Mouse (Mus musculus) brain, adult 2 months (tissue): ENCODE results near the gene Ppp4c.
"Not testable (repeated sequence)": the region's sequence is repeated elsewhere in the genome, so short reads cannot be mapped to it uniquely, and the experiment has no call there.

Experiments
- DNase-seq: peaks from one replicate; pipeline ENCODE4 v3.0.0; 2011; ENCODE audit warnings: low read depth, low spot score

The Ppp4c gene

DNA sequence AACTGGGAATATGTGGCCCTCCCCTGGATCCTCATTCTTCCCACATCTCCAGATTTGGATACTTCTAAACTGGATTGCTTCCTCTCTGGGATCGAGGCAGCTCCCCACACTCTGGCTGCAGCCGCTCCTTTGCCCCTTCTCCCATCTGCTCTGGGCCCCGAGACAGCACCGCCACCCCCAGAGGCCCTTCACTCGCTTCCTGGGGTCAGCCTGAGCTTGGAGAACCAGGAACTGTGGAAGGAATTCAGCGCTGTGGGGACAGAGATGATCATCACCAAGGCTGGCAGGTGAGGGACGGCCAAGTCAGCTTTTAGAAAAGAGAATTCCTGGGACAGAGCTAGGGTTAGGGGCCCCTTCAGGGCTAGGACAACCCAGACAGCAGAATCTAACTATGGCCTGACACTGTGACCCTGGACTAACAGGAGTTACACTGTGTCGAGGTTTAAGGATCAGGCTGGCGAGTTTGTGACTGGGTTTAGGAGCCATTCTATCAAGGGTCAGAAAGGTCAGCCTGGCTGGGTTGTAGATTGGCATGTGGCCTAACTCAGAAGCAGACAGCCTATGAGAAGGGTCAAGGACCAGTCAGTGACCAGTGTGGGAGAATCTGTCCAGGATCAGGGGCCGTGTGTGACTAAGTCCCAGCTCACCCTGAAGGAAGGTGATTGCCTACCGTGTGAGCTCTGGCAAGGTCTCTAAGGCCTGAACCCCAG is 10.5 kb downstream of the Ppp4c start:
- DNase-seq = no peak

DNA sequence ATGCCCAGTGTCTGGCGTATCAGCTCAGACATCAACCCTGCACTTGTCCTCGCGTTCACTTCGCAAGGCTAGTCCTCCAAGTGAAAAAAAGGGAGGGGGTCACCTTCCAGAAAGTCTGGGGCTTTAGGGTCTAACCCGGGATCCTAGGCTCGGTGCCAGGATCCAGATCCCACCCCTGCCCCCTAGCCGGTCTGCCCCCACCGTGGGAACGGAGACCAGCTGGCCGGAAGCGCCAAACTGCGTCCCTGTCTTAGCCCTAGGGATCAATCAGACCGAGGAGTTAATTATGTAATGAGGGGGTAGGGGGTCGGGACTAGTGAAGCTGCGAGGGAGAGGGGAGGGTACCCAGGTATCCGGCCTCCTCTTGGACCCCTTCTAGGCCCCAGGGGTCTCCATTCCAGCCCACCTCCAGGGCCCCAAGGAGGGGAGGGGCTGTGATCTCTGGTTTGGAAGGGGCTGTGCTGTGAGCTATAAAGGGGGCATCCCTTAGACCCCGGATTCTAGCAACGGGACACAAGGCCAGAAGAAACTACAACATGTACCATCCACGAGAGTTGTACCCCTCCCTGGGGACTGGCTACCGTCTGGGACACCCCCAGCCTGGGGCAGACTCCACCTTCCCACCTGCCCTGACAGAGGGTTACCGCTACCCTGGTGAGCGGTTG is 11.2 kb downstream of the Ppp4c start, which contains the start of gene Tbx6:
Gene Tbx6, plus strand, starts transcription at position 513 of the 665 bp plus-strand sequence.
- DNase-seq = no peak

DNA sequence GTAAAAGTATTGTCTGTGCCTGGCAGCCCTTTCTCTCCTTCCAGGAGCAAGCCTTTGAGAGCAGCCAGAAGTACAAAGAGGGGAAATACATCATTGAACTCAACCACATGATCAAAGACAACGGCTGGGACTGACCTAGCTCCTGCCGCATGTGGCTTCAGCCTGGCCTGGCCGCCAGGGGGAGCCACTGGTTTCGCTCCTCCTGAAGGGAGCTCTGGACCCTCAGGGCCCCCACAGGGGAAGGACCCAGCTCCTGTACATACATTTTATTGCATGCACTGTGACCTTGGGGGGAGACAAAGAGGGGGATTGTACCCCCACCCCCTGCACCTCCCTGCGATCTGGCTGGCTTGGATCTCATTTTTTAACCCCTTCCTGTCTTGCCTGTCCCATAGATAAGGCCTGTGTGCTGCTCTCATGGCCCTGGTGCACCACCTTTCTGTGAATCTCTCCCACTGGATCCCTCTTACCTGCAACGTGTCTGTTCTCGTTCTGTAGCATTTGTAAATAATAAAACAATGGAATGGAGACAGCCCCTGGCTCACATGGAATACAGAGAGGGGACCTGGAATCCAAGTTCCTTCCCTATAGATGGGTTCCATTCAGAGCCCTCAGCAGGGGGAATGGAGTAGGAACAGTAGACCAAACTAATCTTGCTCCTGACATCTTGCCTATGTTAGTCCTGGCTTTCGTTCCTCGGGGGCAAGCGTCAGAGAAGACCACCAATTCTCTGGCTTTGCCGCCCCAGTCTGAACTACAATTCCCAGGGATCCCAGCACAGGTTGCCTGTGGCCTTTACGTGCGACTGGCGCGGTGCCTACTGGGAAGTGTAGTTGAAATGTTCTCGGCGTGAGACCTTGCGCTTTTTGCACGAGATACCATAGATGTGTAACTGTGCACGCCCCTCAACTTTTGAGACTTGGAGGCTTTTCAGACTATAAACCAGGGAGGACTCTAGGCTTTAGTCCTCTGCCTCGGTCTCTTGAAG is 12.0 kb downstream of the Ppp4c start:
- peak; percentile 94 for DNase-seq

DNA sequence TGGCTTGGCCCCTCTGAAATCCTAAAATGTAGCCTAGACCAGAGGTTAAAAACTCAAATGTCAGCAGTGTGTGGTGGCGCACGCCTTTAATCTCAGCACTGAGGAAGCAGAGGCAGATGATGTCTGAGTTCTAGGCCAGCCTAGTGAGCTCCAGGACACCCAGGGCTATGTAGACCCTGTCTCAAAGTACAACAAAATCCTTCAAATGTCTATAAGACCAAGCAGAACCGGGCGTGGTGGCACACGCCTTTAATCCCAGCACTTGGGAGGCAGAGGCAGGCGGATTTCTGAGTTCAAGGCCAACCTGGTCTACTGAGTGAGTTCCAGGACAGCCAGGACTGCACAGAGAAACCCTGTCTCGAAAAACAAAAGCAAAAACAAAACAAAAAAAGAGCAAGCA is 13.2 kb downstream of the Ppp4c start:
- DNase-seq = not testable (repeated sequence)

DNA sequence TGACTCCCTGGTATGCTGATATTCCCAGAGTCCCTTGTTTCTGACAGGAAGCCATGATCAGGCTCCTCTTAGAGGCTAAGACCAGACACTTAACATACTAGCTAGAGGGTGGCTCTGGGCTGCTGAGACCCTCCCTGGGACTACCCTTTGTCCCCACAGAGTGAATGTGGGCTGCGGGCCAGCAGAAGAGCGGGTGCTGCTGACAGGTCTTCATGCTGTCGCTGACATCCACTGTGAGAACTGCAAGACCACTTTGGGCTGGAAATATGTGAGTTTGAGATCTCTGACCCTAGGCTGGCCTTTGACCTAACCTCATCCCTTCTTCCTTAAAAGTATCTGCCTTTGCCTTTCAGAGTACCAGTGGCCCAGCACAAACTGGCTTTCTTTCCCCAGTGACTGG is 14.1 kb downstream of the Ppp4c start:
- DNase-seq = no peak

DNA sequence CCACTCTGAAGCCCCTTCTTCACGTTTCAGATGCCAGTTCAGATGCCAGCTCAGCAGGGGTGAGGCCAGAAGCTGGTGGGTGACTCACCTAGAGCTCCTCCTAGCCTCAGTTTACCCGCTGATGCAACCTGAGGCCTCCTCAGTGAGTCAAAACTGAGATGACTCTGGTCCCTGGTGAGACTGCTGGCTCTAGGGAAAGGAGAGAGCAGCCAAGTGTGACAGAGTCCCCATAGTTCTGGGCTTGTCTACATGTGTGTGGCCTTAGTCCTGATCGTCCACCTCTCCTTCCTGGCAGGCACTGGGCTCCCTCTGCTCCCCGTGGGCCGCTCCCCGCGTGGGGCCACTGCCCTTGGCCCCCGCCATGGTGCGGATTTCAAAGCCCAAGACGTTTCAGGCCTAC is 14.8 kb downstream of the Ppp4c start:
- peak; percentile 68 for DNase-seq

DNA sequence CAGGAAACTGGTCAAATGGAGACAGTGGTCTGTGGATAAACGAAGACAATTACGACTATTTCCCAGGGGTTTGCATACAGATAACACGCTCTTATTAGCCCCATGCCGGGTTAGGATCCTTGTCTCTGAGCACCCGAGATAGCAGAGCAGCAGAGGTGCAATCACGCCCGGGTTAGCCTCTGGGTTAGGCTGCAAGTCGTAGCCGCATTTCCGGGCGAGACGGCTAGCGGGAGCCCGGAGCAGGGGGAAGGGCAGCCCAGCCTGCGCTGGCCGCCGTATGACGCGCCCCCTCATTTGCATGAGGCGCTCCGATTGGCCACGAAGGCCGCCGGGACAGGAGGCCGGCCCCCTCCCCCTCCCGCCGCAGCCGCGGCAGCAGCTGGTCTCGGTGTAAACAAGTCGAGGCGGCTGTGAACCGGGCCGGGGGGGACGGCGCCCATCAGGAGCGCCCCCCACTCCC is 15.7 kb downstream of the Ppp4c start, which contains the start of gene Ypel3:
Gene Ypel3, plus strand, starts transcription at position 358 of the 460 bp plus-strand sequence.
- DNase-seq = peak; percentile 98

DNA sequence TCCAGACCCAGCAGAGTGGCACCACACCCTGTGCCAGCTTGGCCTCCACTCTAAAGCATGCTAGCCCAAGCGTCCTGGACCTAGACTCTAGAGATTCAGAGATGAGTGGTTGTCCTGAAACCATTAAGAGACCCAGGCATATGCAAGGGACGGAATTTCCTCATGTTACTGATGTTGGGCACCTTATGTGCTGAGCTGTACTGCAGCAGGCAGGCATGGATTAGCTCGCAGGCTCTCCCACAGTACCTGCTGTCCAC is 16.4 kb downstream of the Ppp4c start:
- DNase-seq = no peak

DNA sequence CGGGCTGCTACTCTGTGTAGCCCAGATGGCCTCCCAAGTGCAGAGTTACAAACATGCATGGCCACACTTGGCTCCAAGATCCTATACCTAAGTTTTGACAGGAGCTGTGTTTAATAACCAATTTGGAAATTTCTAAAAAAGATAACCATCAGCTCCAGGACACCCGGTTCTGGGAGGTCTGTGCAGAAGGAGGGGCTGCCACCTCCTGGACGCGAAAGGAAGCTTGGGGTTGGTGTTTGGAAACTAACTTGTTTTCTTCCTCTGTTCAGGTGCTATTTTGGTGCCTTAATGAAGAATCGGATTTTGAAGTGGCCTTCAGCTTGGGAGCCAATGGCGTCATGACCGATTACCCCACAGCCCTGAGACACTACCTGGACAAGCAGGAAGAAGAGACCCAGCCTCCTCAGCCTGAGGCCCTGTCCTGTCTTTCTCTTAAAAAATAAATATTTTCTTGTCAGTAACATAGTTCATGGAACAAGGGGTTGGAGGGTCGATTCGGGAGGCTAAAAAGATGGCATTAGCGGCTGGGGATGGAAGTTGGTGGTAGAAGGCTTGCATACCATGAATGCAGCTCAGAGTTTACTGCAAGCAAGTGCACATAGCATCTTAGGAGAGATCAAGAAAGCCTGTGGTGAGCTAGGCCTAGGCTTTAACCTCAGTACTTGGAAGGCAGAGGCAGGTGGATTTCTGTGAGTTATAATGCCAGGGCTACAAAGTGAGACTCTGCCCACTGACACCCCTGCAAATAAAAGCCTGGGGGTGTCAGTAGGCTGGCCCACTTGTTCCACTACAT is 16.9 kb downstream of the Ppp4c start:
- no peak for DNase-seq

DNA sequence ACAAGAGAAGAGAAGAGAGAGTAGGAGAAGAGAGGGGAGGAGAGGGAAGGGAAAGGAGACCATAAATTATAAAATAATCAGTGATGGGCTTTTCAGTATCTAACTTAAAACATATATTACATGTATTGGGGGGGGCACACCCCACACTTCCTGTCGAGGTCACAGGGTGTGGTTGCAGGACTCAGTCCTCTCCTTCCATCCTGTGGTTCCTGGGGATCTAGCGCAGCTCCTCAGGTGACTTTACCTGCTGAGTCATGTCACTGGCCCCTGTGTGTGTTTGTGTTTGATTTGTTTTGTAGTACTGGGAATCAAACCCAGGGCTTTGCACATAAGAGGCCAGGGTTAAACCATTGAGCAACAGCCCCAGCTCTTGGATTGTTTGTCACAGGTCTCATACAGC is 17.8 kb downstream of the Ppp4c start:
- no peak for DNase-seq

DNA sequence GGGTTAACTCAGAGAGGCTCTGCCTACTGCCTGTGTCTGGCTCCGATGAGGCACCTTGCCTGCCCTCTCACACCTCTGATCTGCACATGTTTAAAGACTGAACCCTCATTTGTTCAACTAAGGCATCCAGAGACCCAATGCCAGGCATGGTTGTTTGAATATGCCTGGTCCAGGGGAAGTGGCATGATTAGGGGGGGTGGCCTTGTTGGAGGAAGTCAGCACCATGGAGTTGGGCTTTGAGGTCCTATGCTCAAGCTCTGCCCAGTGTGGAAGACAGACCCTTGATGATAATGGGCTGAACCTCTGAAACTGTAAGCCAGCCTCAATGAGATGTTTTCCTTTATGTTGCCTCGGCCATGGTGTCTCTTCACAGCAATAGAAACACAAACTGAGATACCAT is 18.9 kb downstream of the Ppp4c start:
- no peak for DNase-seq

DNA sequence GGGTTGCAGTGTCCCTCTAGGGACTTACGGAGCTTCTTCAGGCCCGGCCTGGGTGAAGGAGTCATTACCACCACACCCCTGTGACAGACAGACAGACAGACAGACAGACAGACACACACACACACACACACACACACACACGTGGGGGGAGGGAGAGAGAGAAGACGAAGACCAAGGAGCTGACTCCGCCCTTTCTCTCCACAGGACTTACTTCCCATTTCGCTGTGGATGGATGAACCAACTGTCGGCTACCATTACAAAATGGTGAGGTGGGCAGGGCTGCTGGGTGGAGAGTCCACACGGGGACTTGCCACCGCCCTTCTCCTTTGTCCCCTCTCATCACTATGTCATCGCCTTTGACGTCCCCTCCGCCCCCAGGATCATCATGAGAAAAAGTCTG is 21.5 kb downstream of the Ppp4c start:
- no peak for DNase-seq

DNA sequence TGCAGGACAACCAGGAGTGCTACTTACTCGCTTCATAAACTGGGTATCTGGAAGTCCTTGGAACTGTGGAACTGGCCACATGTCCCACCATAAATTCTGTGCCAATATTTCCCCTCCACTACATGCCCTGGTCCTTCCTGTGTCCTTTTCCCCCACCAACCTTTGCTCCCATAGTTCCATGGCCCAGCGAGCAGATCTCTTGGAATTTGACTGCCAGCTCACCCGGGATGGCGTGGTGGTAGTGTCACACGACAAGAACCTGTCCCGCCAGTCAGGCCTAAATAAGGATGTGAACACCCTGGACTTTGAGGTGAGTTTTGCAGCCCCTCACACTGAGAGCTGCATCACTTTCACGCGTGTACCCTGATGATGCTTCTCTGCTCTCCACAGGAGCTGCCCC is 25.3 kb downstream of the Ppp4c start:
- DNase-seq = no peak

DNA sequence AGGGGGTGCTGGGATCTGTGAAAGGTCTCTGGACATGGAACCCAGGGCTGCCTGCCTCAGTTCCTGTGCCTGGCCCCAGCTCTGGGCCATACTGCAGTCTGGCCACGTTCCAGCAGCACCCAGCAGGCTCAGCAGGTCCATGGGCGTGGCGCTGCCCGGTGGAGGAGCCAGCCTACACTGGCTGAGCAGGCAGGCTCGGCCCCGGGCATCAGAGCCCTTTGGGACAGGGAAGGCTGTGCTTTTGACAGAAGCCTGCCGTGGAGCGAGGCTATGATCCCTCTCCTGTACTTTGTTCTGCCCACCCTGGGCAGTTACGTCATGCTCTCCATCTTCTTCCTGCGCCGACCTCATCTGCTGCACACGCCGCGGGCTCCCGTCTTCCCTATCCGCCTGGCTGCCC is 26.1 kb downstream of the Ppp4c start, which contains the start of gene Gdpd3:
Gene Gdpd3, plus strand, starts transcription at position 134 of the 400 bp plus-strand sequence.
- no peak for DNase-seq

DNA sequence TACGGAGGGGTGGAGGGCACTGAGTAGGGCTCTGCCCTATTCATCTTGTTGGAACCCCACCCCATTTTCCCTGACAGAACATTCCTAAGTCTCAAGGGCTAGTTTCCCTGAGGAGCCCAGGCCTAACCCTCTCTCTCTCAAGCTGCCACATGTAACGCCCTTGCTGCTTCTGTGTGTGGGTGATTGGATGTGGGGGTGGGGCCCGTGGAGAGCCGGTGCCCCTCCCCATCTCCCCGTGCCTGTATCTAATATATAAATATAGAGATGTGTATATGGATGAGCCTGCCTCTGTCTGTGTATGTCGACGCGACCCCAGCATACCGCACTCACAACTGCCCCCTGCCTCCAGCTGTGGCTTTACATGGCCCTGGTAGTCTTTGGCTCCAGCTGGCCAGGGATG is 26.8 kb downstream of the Ppp4c start:
- DNase-seq = no peak

DNA sequence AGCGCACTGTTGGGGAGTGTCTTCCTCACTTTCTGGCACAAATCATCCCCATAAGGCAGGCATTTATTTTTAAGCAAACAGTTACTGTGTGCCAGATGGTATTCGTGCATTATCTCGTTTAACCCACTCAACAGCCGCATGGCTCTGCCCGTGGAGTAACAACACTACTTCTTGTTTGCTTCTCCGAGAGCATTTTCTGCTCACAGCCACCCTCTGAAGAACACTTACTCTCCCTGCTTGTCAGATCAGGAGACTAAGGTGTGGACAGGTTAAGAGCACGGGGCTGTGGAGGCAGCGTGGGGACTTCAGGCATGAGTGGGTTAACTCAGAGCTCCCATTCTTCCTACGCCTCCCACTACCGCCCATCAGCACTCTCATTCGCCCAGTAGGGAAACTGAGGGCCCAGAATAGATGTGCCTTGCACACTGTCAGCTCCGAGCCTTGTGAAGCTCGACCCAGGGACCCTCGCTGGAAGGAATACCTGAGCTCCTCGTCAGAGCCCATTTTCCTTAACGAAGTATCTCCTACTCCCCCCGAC is 29.8 kb downstream of the Ppp4c start:
- DNase-seq = peak; percentile 87

DNA sequence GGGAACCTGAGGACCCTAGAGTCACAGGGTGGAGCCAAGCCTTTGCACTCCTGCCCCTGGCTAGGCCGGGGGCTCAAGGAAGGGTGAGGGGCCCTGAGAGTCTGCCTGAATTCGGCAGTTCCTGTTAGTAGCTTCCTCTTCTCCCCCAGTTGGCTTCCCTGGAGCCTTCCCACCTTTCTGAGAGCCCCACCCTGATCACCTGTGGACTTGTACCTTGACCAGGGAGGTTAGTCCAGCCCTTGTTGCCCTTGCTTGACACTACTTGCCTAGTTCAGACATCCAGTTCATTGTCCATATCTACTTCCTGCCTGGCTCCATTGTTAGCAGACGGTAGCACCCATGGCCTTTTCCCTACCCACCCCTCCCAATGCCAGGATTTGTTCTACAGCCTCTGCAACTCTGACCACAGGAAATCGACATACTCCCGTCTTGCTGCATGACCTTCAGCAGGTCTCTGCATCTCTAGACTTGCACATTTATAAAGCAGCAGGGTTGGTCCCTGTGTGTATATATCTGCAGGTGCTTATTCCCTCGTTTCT is 30.7 kb downstream of the Ppp4c start:
- no peak for DNase-seq

DNA sequence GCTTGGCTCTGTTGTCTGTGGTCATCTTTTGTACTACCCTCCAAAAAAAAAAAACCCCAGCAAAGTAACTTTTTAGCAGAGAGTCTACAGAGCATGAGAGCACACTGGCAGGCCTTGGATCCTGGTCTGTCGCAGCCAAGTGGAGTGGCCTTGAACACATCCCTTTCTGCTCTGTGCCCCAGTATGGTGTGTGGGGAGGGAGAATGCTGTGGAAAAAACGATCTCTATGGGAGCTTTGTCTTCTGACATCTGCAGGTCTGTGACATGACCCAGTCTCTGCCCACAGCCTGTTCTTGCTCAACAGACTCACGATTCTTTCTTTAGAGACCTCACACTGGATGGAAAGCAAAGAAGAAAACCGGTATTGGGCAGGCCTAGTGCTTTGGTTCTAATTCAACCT is 31.3 kb downstream of the Ppp4c start:
- peak; percentile 84 for DNase-seq

DNA sequence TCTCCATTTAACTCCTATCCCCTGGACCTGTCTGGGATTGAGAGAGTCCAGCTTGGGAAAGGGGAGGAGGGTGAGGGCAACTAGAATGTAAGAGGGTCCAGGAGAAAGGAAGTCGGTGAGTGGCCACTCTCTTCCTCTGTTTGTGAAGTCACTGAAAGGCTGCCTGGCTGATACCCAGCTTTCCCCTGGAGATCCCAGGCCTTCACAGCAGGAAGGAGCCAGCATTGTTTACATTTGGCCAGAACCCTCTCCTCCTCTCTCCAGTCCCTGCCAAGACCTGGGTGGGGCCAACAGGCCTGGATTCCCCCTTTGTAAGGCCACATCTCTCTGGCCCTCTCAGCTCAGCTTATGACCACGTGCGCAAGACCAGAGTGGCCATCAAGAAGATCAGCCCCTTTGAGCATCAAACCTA is 31.9 kb downstream of the Ppp4c start:
- DNase-seq = peak; percentile 88

DNA sequence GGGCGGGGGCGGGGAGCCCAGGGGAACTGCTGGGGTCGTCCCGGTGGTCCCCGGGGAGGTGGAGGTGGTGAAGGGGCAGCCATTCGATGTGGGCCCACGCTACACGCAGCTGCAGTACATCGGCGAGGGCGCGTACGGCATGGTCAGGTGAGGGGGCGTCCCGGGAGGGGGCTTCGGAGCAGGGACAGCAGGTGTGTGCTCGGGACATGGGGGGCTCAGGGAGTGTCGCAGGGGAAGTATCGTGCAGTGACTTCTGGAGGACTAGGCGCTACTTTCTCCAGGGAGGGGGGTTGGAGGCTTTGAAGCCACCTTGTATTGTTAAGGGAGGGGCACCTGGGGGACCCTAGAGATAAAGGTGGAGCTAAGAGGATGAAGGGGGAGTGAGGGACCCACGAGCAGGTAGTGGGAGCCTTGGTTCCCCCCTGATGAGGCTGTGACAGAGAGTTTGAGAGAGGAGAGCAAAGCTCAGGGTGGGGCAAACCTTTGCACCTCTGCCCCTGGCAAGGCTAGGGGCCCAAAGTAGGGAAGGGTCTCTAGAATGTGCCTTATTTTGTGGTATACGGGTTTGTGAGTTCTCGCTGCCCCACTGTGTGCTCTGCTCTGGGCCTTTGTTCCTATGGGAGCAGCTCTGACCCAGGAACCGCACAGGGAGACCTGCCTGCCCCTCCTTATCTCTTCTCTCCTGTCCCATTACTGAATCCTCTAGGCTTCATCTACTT is 32.5 kb downstream of the Ppp4c start:
- no peak for DNase-seq
